Mouse (Mus musculus) olfactory bulb, adult 2 months (tissue): ENCODE data around the gene Vmn1r172. TPM values are rescaled to one million over a fixed set of nuclear protein-coding genes. Genes with fewer than 3 reads are reported as not detected.
"Not testable (repeated sequence)": the region's sequence is repeated elsewhere in the genome, so short reads cannot be mapped to it uniquely, and the experiment has no call there.

Source experiments
- H3K27ac ChIP-seq: fragments of 200-500 bp; 2 replicates; pipeline ENCODE4 v1.5.1; 2012; ENCODE audit warnings: low read depth, low read length; ENCODE audit not compliant: insufficient read depth
- H3K4me1 ChIP-seq: fragments of 200-500 bp; 2 replicates; pipeline ENCODE4 v1.6.1; 2012; ENCODE audit warnings: low read length; ENCODE audit not compliant: control insufficient read depth, insufficient read depth
- H3K4me3 ChIP-seq: fragments of 200-500 bp; 2 replicates; pipeline ENCODE4 v1.5.1; 2012; ENCODE audit warnings: mild to moderate bottlenecking, low read depth, low read length, moderate library complexity; ENCODE audit not compliant: insufficient read depth
- CTCF ChIP-seq: fragments of 200-500 bp; IDR thresholded peaks from 2 replicates; pipeline ENCODE4 v1.5.1; 2012; ENCODE audit warnings: low read depth, mild to moderate bottlenecking, low read length, moderate library complexity; ENCODE audit not compliant: insufficient read depth
- POLR2A ChIP-seq: fragments of 200-500 bp; IDR thresholded peaks from 2 replicates; pipeline ENCODE4 v1.6.1; 2012; ENCODE audit warnings: mild to moderate bottlenecking, low read depth, low read length, moderate library complexity; ENCODE audit not compliant: insufficient read depth
- WGBS: fragments of 180-500 bp; shearing (Covaris S2); methylation state at CpG from one replicate; pipeline ENCODE4 v1.1.7; 2018; 5-methylcytosine and 5-hydroxymethylcytosine counted together
- polyA plus RNA-seq: library from polyadenylated mRNA; stranded (reverse); fragments of >200 nt; gene quantifications from 2 replicates; pipeline ENCODE4 v1.2.4, GENCODE M21; 2012; ENCODE audit warnings: low replicate concordance; ENCODE audit not compliant: missing spikeins, insufficient read depth, insufficient read length

Gene Vmn1r172
- polyA plus RNA-seq, result not detected in 2 replicates

GRCm38 (mm10) chr7:23658016-23658415 lies at the start of gene Vmn1r172:
TSS of gene Vmn1r172 (plus strand) at chr7:23658316.
- WGBS, result 67% methylated on average over 2 of the region's 2 CpGs

DNA sequence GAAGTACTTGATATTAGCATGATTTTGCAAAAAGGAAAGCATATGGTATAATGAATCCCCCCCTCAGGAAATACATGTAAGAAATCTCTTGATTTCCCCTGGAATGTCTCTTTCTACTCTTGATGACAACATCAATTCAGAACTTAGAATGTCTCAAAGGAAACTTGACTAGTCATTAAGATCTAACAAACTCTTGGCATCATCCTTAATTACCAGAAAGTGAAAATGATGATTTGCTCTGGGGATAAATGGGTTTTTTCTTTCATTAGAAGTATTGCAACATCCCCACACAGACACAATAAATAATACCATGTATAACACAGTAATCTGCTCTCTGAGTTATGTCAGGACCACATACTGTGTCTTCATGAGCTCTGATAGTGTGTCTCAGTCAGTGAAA lies 27.7 kb upstream of the Vmn1r172 start, which contains the start of gene Vmn1r171:
Gene Vmn1r171 (plus strand): TSS at position 301 of the 400 bp plus-strand sequence.
- H3K4me3 ChIP-seq, result no peak within 1 kb of the TSS
- H3K27ac ChIP-seq, result no peak within 1 kb of the TSS
- no peaks in the 10 kb centered on the region for H3K4me1 ChIP-seq
- TF ChIP-seq POLR2A, result no peak
- no peak for TF ChIP-seq CTCF

More at GRCm38 (mm10) chr7:23658016-23658415, at the start of gene Vmn1r172:
- TF ChIP-seq POLR2A (no peak), CTCF (no peak)
- Histone ChIP-seq H3K4me3 (no peak within 1 kb of the TSS), H3K4me1 (no peaks in the 10 kb centered on the region), H3K27ac (no peak within 1 kb of the TSS)

- H3K4me1 ChIP-seq, H3K4me3 ChIP-seq, H3K27ac ChIP-seq: not testable (repeated sequence)
- 50% methylated on average over 1 of the region's 1 CpGs for WGBS
Observed at GRCm38 (mm10) chr7:23700403-23700802, 42.3 kb downstream of the Vmn1r172 start, which contains the start of gene Vmn1r173. TSS of gene Vmn1r173 (plus strand) at chr7:23700703.

Other genes starting within 250 kb of the Vmn1r172 start
- not detected in 2 replicates for gene Vmn1r167, start 151.1 kb upstream of the Vmn1r172 start, polyA plus RNA-seq
- gene Vmn1r168, start 118.6 kb upstream of the Vmn1r172 start, polyA plus RNA-seq, result not detected in 2 replicates
- not detected in 2 replicates for gene Vmn1r169, start 82.8 kb upstream of the Vmn1r172 start, polyA plus RNA-seq
- gene Vmn1r170, start 52.1 kb upstream of the Vmn1r172 start, polyA plus RNA-seq, result not detected in 2 replicates
- not detected in 2 replicates for gene Vmn1r171, start 27.6 kb upstream of the Vmn1r172 start, polyA plus RNA-seq
- gene Vmn1r173, start 42.4 kb downstream of the Vmn1r172 start, polyA plus RNA-seq, result not detected in 2 replicates
- gene Vmn1r174, start 94.0 kb downstream of the Vmn1r172 start, polyA plus RNA-seq, result not detected in 2 replicates
- gene Vmn1r175, start 152.3 kb downstream of the Vmn1r172 start, polyA plus RNA-seq, result not detected in 2 replicates
- gene Vmn1r176, start 179.1 kb downstream of the Vmn1r172 start, polyA plus RNA-seq, result not detected in 2 replicates
- gene Vmn1r177, start 208.1 kb downstream of the Vmn1r172 start, polyA plus RNA-seq, result not detected in 2 replicates
- gene Vmn1r178, start 233.7 kb downstream of the Vmn1r172 start, polyA plus RNA-seq, result not detected in 2 replicates